Mouse (Mus musculus) liver, embryonic 14.5 days (tissue): ENCODE measurements around the gene Fbf1. TPM values are rescaled to one million over a fixed set of nuclear protein-coding genes. Genes with fewer than 3 reads are reported as not detected.

ENCODE experiments used
- ATAC-seq: fragments of 200-750 bp; cut with Nextera tagmentation; 2 replicates; pipeline ENCODE4 v1.8.0; 2017; ENCODE audit warnings: moderate number of reproducible peaks, mild to moderate bottlenecking, moderate library complexity; ENCODE audit not compliant: insufficient read depth
- DNase-seq, 3 experiments: peaks; one replicate each; pipeline ENCODE4 v3.0.0-alpha.2; 2012 to 2013; ENCODE audit warnings: low read depth in 3 of 3, low spot score in 3 of 3
- H3K27ac ChIP-seq: fragments of 300-500 bp; sonication (generic); 2 replicates; pipeline ENCODE4 v1.5.1; 2014; ENCODE audit warnings: moderate library complexity, mild to moderate bottlenecking, control low read depth, inconsistent platforms
- H3K27me3 ChIP-seq: fragments of 300-500 bp; sonication (generic); 2 replicates; pipeline ENCODE4 v1.6.1; 2014; ENCODE audit warnings: mild to moderate bottlenecking, low read length, moderate library complexity; ENCODE audit not compliant: control insufficient read depth, insufficient read depth
- H3K36me3 ChIP-seq: fragments of 300-500 bp; sonication (generic); replicated peaks from 2 replicates; pipeline ENCODE4 v1.6.1; 2014; ENCODE audit warnings: low read depth; ENCODE audit not compliant: control insufficient read depth, insufficient read depth
- H3K4me1 ChIP-seq, 2 experiments: fragments of 200-500 bp in 1 of 2; fragments of 300-500 bp in 1 of 2; sonication (generic) in 1 of 2; replicated peaks; 2 replicates each; pipeline ENCODE4 v1.6.1; 2012 to 2014; ENCODE audit warnings: antibody characterized with exemption in 1 of 2, inconsistent platforms in 1 of 2, low read length in 1 of 2; ENCODE audit not compliant: control insufficient read depth in 2 of 2, insufficient read depth in 2 of 2
- H3K4me2 ChIP-seq: fragments of 300-500 bp; sonication (generic); 2 replicates; pipeline ENCODE4 v1.6.1; 2014; ENCODE audit warnings: low read depth, mild to moderate bottlenecking, control low read depth, moderate library complexity
- H3K4me3 ChIP-seq, 2 experiments: fragments of 200-500 bp in 1 of 2; fragments of 300-500 bp in 1 of 2; sonication (generic) in 1 of 2; 2 replicates each; pipeline ENCODE4 v1.5.1; 2012 to 2014; ENCODE audit warnings: low read depth in 2 of 2, low read length in 2 of 2, mild to moderate bottlenecking in 2 of 2, control low read depth in 1 of 2, inconsistent platforms in 1 of 2, moderate library complexity in 1 of 2; ENCODE audit not compliant: insufficient read depth in 1 of 2
- H3K9ac ChIP-seq: fragments of 300-500 bp; sonication (generic); replicated peaks from 2 replicates; pipeline ENCODE4 v1.6.1; 2014; ENCODE audit warnings: mild to moderate bottlenecking, control low read depth, moderate library complexity
- H3K9me3 ChIP-seq: fragments of 300-500 bp; sonication (generic); 2 replicates; pipeline ENCODE4 v1.6.1; 2016; ENCODE audit warnings: low read length, mixed read lengths; ENCODE audit not compliant: control insufficient read depth
- CTCF ChIP-seq: IDR thresholded peaks from 2 replicates; pipeline ENCODE4 v1.5.1; 2016; ENCODE audit warnings: antibody characterized with exemption, low read depth, control low read depth
- EP300 ChIP-seq: IDR thresholded peaks from 2 replicates; pipeline ENCODE4 v1.6.1; 2016; ENCODE audit warnings: antibody characterized with exemption, low read depth
- WGBS: fragments of 180-500 bp; shearing (Covaris S2); extraction: QIAGEN DNeasy Blood & Tissue Kit; methylation state at CpG from one replicate; pipeline ENCODE4 v1.1.7; 2014; ENCODE audit not compliant: insufficient replicate concordance; 5-methylcytosine and 5-hydroxymethylcytosine counted together
- polyA plus RNA-seq, 2 experiments: library from polyadenylated mRNA; depleted of rRNA in 1 of 2; stranded (reverse) in 1 of 2; unstranded in 1 of 2; fragments of >200 nt; fragmentation: Nextera tagmentation in 1 of 2; extraction: Ambion mirVana in 1 of 2; gene quantifications; 2 replicates each; pipeline versions ENCODE4 v1.2.1 to v1.2.3; 2012 to 2014

The Fbf1 gene
- polyA plus RNA-seq, 2 experiments, result 3.5 to 8.7 TPM

DNA sequence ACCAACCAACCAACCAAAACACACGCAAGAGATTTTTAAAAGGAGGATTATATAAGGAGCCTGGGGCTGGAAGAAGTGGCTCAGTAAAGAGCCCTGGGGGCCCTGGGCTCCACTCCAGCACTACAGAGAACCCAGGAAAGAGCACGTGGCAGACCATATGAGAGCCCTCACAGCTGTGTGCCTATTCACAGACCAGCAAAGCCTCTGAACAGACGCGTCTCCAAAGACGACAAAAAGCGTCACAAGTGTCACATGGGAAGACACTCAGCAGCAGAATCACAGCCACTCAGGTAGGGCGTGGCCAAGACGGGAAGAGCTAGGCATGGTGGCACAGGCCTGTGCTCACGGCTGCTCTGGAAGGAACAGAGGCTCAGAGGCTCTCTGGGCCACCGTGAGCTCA is 5.8 kb downstream of the Fbf1 start:
- no peak for ATAC-seq
- H3K4me1 ChIP-seq, result peaks cover 0 to 8% of the 10 kb centered on the region in 2 experiments; a peak in 3 of 4 replicates
- WGBS, result 70% methylated on average over 10 of the region's 10 CpGs

GRCm38 (mm10) chr11:116161312-116161711 is 6.7 kb downstream of the Fbf1 start:
- Histone ChIP-seq H3K36me3 (no peaks in the 10 kb centered on the region), H3K9me3 (no peaks in the 10 kb centered on the region), H3K4me1 (no peaks in the 10 kb centered on the region), H3K27ac (no peak overlapping the region), H3K27me3 (no peaks in the 10 kb centered on the region), H3K4me2 (no peak overlapping the region), H3K4me3 (no peak overlapping the region), H3K9ac (no peak overlapping the region)
- no peak for DNase-seq
- no peak for ATAC-seq
- 66% methylated on average over 12 of the region's 12 CpGs for WGBS
- TF ChIP-seq EP300 (no peak), CTCF (no peak)

More for the DNA sequence above, 5.8 kb downstream of the Fbf1 start:
- Histone ChIP-seq H3K4me2 (no peak overlapping the region), H3K27me3 (no peaks in the 10 kb centered on the region), H3K4me3 (no peak overlapping the region), H3K27ac (no peak overlapping the region), H3K9ac (no peak overlapping the region), H3K9me3 (no peaks in the 10 kb centered on the region), H3K36me3 (no peaks in the 10 kb centered on the region)
- no peak for TF ChIP-seq CTCF
- no peak for TF ChIP-seq EP300
- no peak for DNase-seq

DNA sequence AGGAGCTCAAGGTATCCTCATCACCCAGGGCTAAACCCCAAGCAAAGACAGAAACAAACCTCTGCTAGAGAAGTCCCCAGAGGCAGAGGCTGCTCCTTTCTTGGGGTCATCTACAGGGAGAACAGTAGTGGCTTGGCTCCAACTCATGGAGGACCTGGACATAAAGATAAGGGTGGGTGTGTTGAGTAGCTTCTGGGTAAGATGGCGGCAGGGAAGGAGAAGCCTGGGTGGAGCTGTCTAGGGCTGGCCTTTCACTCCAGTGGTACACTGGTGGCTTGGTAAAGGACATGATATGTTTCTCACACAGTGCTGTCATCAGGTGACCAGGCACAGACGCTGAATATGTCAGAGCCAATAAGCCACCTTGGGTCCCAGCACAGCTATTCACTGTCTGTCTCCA is 17.0 kb downstream of the Fbf1 start:
- H3K9ac ChIP-seq, result no peak overlapping the region; the same call in 1 of the 2 replicates
- 49% methylated on average over 2 of the region's 2 CpGs for WGBS
- H3K9me3 ChIP-seq, result no peaks in the 10 kb centered on the region
- peak; percentile 88 for ATAC-seq
- no peak for TF ChIP-seq CTCF
- TF ChIP-seq EP300, result no peak
- H3K4me3 ChIP-seq, result no peak overlapping the region
- H3K4me1 ChIP-seq, result peaks cover 18 to 20% of the 10 kb centered on the region in 2 experiments
- H3K4me2 ChIP-seq, result peak overlapping the region; percentile 25; the same call in 1 of the 2 replicates
- DNase-seq, result peak; percentile 57 to 63 (median 60)
- peak overlapping the region; percentile 73 for H3K27ac ChIP-seq
- peaks cover 6% of the 10 kb centered on the region for H3K36me3 ChIP-seq
- H3K27me3 ChIP-seq, result no peaks in the 10 kb centered on the region

DNA sequence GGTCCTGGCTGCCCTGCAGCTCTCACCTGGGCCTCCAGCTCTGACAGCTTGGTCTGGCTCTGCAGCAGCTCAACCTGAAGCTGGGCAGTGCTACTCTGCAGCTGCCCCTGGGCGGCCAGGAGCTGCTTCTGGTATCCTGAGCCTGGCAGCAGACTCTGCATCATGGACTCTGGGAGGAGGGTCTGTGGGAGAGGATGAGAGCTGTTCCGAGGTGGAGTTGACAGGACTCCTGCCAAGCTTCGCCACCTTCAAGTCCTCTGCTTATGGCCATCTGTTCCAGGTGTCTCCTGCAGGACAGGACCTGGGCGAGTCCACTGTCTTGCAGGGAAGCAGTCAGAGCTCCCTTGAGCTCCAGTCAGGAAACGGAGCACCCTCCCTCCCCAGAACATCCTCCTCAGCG is 18.6 kb downstream of the Fbf1 start:
- Histone ChIP-seq H3K27me3 (no peaks in the 10 kb centered on the region), H3K27ac (no peak overlapping the region), H3K4me1 (peaks cover 18 to 20% of the 10 kb centered on the region in 2 experiments), H3K4me3 (no peak overlapping the region), H3K36me3 (peaks cover 6% of the 10 kb centered on the region), H3K9me3 (no peaks in the 10 kb centered on the region), H3K9ac (no peak overlapping the region), H3K4me2 (no peak overlapping the region)
- WGBS, result 78% methylated on average over 6 of the region's 6 CpGs
- ATAC-seq (no peak), DNase-seq (no peak)
- TF ChIP-seq EP300, result no peak

DNA sequence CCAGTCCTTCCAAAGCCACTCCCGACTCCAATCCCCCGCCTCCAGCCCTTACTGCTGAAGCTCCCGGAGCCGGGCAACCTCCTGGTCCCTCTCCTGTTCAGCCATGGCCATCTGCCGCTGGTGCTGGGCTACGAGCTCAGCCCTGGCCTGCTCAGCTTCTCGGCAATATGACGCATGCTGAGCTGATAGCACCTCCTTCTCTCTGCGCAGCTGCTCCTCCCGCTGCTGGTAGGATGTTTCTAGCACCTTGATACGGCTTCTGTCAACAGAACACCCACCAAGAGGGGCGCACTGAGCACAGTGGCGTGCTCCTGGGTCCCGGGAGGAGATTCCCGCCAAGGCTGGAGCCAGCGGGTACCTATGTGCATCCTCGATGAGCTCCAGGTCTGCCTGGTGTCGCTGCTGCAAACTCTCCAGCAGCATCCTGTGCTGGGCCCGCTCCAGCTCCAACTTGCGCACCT is 19.2 kb downstream of the Fbf1 start:
- 74% methylated on average over 20 of the region's 20 CpGs for WGBS
- H3K27me3 ChIP-seq, result no peaks in the 10 kb centered on the region
- H3K27ac ChIP-seq, result no peak overlapping the region
- H3K36me3 ChIP-seq, result peaks cover 6% of the 10 kb centered on the region
- TF ChIP-seq EP300 (no peak), CTCF (no peak)
- no peak overlapping the region for H3K9ac ChIP-seq
- DNase-seq (no peak), ATAC-seq (no peak)
- peaks cover 19 to 23% of the 10 kb centered on the region in 2 experiments for H3K4me1 ChIP-seq
- no peak overlapping the region for H3K4me2 ChIP-seq
- H3K9me3 ChIP-seq, result no peaks in the 10 kb centered on the region
- no peak overlapping the region for H3K4me3 ChIP-seq
